ENCODE assay signal across 12 mouse cellular contexts in genomic region chr6:121635076-121635475, GRCm38 (mm10). TPM values are rescaled to one million over a fixed set of nuclear protein-coding genes. Genes with fewer than 3 reads are reported as not detected.
DNase-seq lines count a peak whose midpoint lies in the region; ATAC-seq and TF ChIP-seq lines count a peak whose summit lies in the region.
"Had no signal": no experiment of that assay in that cellular context is flagged by ENCODE, and none has a peak within 500 bp of the region (broad histone marks: within the 10 kb centered on the region; RNA-seq: fewer than 3 reads in every experiment).

TSS of gene A2m (plus strand) at chr6:121635376.

- H3K4me3 ChIP-seq in heart, embryonic 12.5 days = peak within 1 kb of the TSS; percentile 35
- peak within 1 kb of the TSS; percentile 61 for H3K4me3 ChIP-seq in E14TG2a.4 (replicated peaks; ENCODE audit: low read length)
- H3K4me3 ChIP-seq in hindbrain, embryonic 11.5 days (ENCODE audit: low read depth, low read length) = peak within 1 kb of the TSS; percentile 16; the same call in 1 of the 2 replicates
- H3K4me3 ChIP-seq in liver, embryonic 15.5 days (replicated peaks) = peak within 1 kb of the TSS; percentile 37
- H3K4me3 ChIP-seq in gastrocnemius, adult 2 months = no peak within 1 kb of the TSS

- H3K27ac ChIP-seq in heart, embryonic 12.5 days (ENCODE audit: poor library complexity, severe bottlenecking) = no peak within 1 kb of the TSS
- no peak within 1 kb of the TSS for H3K27ac ChIP-seq in hindbrain, embryonic 11.5 days (ENCODE audit: low read depth, low read length)
- no peak within 1 kb of the TSS for H3K27ac ChIP-seq in liver, embryonic 15.5 days (replicated peaks)
- no peak within 1 kb of the TSS for H3K27ac ChIP-seq in gastrocnemius, adult 2 months

- H3K4me1 ChIP-seq in heart, embryonic 12.5 days (replicated peaks) = 0 out of 2 replicates have a peak, but pooled peaks cover 7% of the 10 kb centered on the region
- peaks cover 16% of the 10 kb centered on the region for H3K4me1 ChIP-seq in E14TG2a.4 (replicated peaks; ENCODE audit: low read depth, low read length)
- no peaks in the 10 kb centered on the region for H3K4me1 ChIP-seq in hindbrain, embryonic 11.5 days (replicated peaks; ENCODE audit: control insufficient read depth, insufficient read depth, low read length)
- no peaks in the 10 kb centered on the region for H3K4me1 ChIP-seq in liver, embryonic 15.5 days (replicated peaks)

- intact Hi-C loops in gastrocnemius, adult 2 months (cut with DNase I) = no loop called here

- no peaks in the 10 kb centered on the region for H3K9me3 ChIP-seq in heart, embryonic 12.5 days (replicated peaks)
- peaks cover 8% of the 10 kb centered on the region; the same call in 1 of the 2 replicates for H3K9me3 ChIP-seq in E14TG2a.4 (ENCODE audit: low read length)
- no peaks in the 10 kb centered on the region for H3K9me3 ChIP-seq in hindbrain, embryonic 11.5 days (ENCODE audit: control insufficient read depth, low read length)
- no peaks in the 10 kb centered on the region for H3K9me3 ChIP-seq in liver, embryonic 15.5 days (replicated peaks)

- peak within 1 kb of the TSS; percentile 51; the same call in 1 of the 2 replicates for H3K9ac ChIP-seq in heart, embryonic 12.5 days
- H3K9ac ChIP-seq in hindbrain, embryonic 11.5 days (ENCODE audit: low read depth, low read length) = no peak within 1 kb of the TSS
- no peak within 1 kb of the TSS for H3K9ac ChIP-seq in liver, embryonic 15.5 days

- 78% methylated on average over 8 of the region's 8 CpGs for WGBS in heart, embryonic 12.5 days
- 91% methylated on average over 8 of the region's 8 CpGs for WGBS in hindbrain, embryonic 11.5 days
- WGBS in liver, embryonic 15.5 days (ENCODE audit: insufficient replicate concordance) = 66% methylated on average over 8 of the region's 8 CpGs

- H3K27me3 ChIP-seq in heart, embryonic 12.5 days (replicated peaks) = no peaks in the 10 kb centered on the region
- no peaks in the 10 kb centered on the region for H3K27me3 ChIP-seq in E14TG2a.4 (ENCODE audit: insufficient read depth, low read length)
- H3K27me3 ChIP-seq in hindbrain, embryonic 11.5 days (ENCODE audit: control insufficient read depth, insufficient read depth, low read length) = no peaks in the 10 kb centered on the region
- no peaks in the 10 kb centered on the region for H3K27me3 ChIP-seq in liver, embryonic 15.5 days

- no peak for DNase-seq in heart, adult 11 months
- DNase-seq in hindbrain, embryonic 11.5 days (ENCODE audit: low spot score) = no peak
- no peak for DNase-seq in gastrocnemius, postnatal 10 days
- no peak for DNase-seq in gastrocnemius, adult 2 months
- DNase-seq in adrenal gland, adult 8-10 months = no peak
- DNase-seq: cerebellum, adult 9-10 months; gastrocnemius, postnatal 36 days; thymus, postnatal 25 days had no signal

- H3K4me2 ChIP-seq in heart, embryonic 12.5 days = peak within 1 kb of the TSS; percentile 63
- peak within 1 kb of the TSS; percentile 24 for H3K4me2 ChIP-seq in hindbrain, embryonic 11.5 days (replicated peaks; ENCODE audit: low read depth, low read length)
- H3K4me2 ChIP-seq in liver, embryonic 15.5 days = no peak within 1 kb of the TSS

- TF ChIP-seq CTCF in E14TG2a.4 (conservative IDR thresholded peaks at IDR 0.05; ENCODE audit: low read length) = no peak
- no peak for TF ChIP-seq CTCF in gastrocnemius, adult 2 months (IDR thresholded peaks at IDR 0.05)

- ATAC-seq in heart, embryonic 12.5 days (ENCODE audit: insufficient number of reproducible peaks, low FRiP score) = no peak
- ATAC-seq in hindbrain, embryonic 11.5 days (ENCODE audit: low FRiP score) = no peak
- ATAC-seq in liver, embryonic 15.5 days (ENCODE audit: insufficient read depth) = no peak

- no peaks in the 10 kb centered on the region for H3K36me3 ChIP-seq in heart, embryonic 12.5 days
- no peaks in the 10 kb centered on the region for H3K36me3 ChIP-seq in E14TG2a.4 (ENCODE audit: insufficient read depth, low read length)
- H3K36me3 ChIP-seq in hindbrain, embryonic 11.5 days (ENCODE audit: control insufficient read depth, insufficient read depth, low read length) = no peaks in the 10 kb centered on the region
- no peaks in the 10 kb centered on the region for H3K36me3 ChIP-seq in liver, embryonic 15.5 days (replicated peaks)

RNA-seq across cellular contexts. Expression of gene A2m, which starts in this region (rescaled TPM):
- polyA plus RNA-seq in heart, embryonic 12.5 days (2016; fragmentation: Nextera tagmentation; extraction: Ambion mirVana) = 1.7 and 2.2 TPM in 2 replicates
- 2.9 and 4.0 TPM in 2 replicates for polyA plus RNA-seq in hindbrain, embryonic 11.5 days (2014; fragmentation: Nextera tagmentation; extraction: Ambion mirVana)
- polyA plus RNA-seq in liver, embryonic 15.5 days (2015; fragmentation: Nextera tagmentation; extraction: Ambion mirVana) = 80.5 and 120 TPM in 2 replicates
- under 1 TPM; 0.12 to 0.93 TPM for total RNA-seq in gastrocnemius, postnatal 10 days (2021)
- total RNA-seq in gastrocnemius, adult 2 months (2021) = not detected
- total RNA-seq in adrenal gland, adult 8-10 months (2022) = 10 to 100 TPM in 1 of 4 experiments, 1 to 10 TPM in 3; 2.2 to 14.6 (median 3.3) TPM
- total RNA-seq: gastrocnemius, postnatal 36 days had no signal
- polyA plus RNA-seq: C2C12 had no signal

Comparison
In these comparisons a context has a peak if more than half of its experiments do, and no peak if none do; other contexts are left out.
1. RNA of gene A2m (polyA plus RNA-seq): 80.5 to 120 TPM in liver, embryonic 15.5 days; 2.9 to 4.0 TPM in hindbrain, embryonic 11.5 days and 1.7 to 2.2 TPM in heart, embryonic 12.5 days; every median in the first group is over 10 times any median in the second.